Mouse (Mus musculus) small intestine, adult 2 months (tissue): Measurements from ENCODE around the gene Gkn3. TPM values are rescaled to one million over a fixed set of nuclear protein-coding genes. Genes with fewer than 3 reads are reported as not detected.

Source experiments
- H3K27ac ChIP-seq: fragments of 200-500 bp; 2 replicates; pipeline ENCODE4 v1.5.1; 2012; ENCODE audit warnings: low read depth, low read length, control low read depth, inconsistent platforms; ENCODE audit not compliant: insufficient read depth
- H3K27me3 ChIP-seq: fragments of 200-500 bp; 2 replicates; pipeline ENCODE4 v1.6.1; 2012; ENCODE audit warnings: mild to moderate bottlenecking, moderate library complexity, low read length, inconsistent platforms; ENCODE audit not compliant: control insufficient read depth, insufficient read depth
- H3K36me3 ChIP-seq: fragments of 200-500 bp; 2 replicates; pipeline ENCODE4 v1.6.1; 2012; ENCODE audit warnings: mild to moderate bottlenecking, low read length, control low read depth, inconsistent platforms; ENCODE audit not compliant: control insufficient read depth, insufficient read depth
- H3K4me1 ChIP-seq: fragments of 200-500 bp; 2 replicates; pipeline ENCODE4 v1.6.1; 2012; ENCODE audit warnings: low read length, inconsistent platforms, mixed read lengths; ENCODE audit not compliant: control insufficient read depth, insufficient read depth, insufficient read length
- H3K4me3 ChIP-seq: fragments of 200-500 bp; 2 replicates; pipeline ENCODE4 v1.5.1; 2012; ENCODE audit warnings: low read depth, mild to moderate bottlenecking, control low read depth, inconsistent platforms, low read length, moderate library complexity
- CTCF ChIP-seq: fragments of 200-500 bp; IDR thresholded peaks from 2 replicates; pipeline ENCODE4 v1.5.1; 2012; ENCODE audit warnings: low read depth, mild to moderate bottlenecking, control low read depth, inconsistent platforms, low read length, moderate library complexity, mixed read lengths; ENCODE audit not compliant: insufficient replicate concordance, insufficient read length; ENCODE audit errors: extremely low read depth
- POLR2A ChIP-seq: fragments of 200-500 bp; IDR thresholded peaks from 2 replicates; pipeline ENCODE4 v1.6.1; 2012; ENCODE audit warnings: low read depth, mild to moderate bottlenecking, control low read depth, inconsistent platforms, low read length, moderate library complexity
- WGBS: fragments of 180-500 bp; shearing (Covaris S2); methylation state at CpG from one replicate; pipeline ENCODE4 v1.1.7; 2018; 5-methylcytosine and 5-hydroxymethylcytosine counted together
- polyA plus RNA-seq: library from polyadenylated mRNA; depleted of rRNA; stranded (reverse); fragments of >200 nt; gene quantifications from 2 replicates; pipeline ENCODE4 v1.2.3, GENCODE M21; 2012; rRNA removed

The Gkn3 gene
- polyA plus RNA-seq, 1 experiment = 6.3 TPM

- no peak overlapping the region for H3K4me3 ChIP-seq
- peaks cover 4% of the 10 kb centered on the region; the same call in 1 of the 2 replicates for H3K4me1 ChIP-seq
- H3K36me3 ChIP-seq = no peaks in the 10 kb centered on the region
- 25% methylated on average over 5 of the region's 5 CpGs for WGBS
- H3K27me3 ChIP-seq = no peaks in the 10 kb centered on the region
- no peak overlapping the region for H3K27ac ChIP-seq
- no peak for TF ChIP-seq CTCF
- no peak for TF ChIP-seq POLR2A
Measured at GRCm38 (mm10) chr6:87354441-87354840, 34.3 kb downstream of the Gkn3 start.

GRCm38 (mm10) chr6:87350829-87351228 is 37.9 kb downstream of the Gkn3 start, which contains the start of gene Gkn1:
Gene Gkn1, minus strand, starts transcription at chr6:87350942.
- 84% methylated on average over 8 of the region's 8 CpGs for WGBS
- TF ChIP-seq POLR2A (no peak), CTCF (no peak)
- peaks cover 4% of the 10 kb centered on the region; the same call in 1 of the 2 replicates for H3K4me1 ChIP-seq

GRCm38 (mm10) chr6:87335935-87336295 is 52.8 kb downstream of the Gkn3 start:
- TF ChIP-seq POLR2A (no peak), CTCF (no peak)
- WGBS = 28% methylated on average over 6 of the region's 6 CpGs
- no peaks in the 10 kb centered on the region for H3K36me3 ChIP-seq
- H3K4me1 ChIP-seq = no peaks in the 10 kb centered on the region
- H3K27me3 ChIP-seq = peaks cover 4% of the 10 kb centered on the region; the same call in 1 of the 2 replicates
- H3K4me3 ChIP-seq = no peak overlapping the region
- H3K27ac ChIP-seq = no peak overlapping the region; the same call in 1 of the 2 replicates

More at GRCm38 (mm10) chr6:87350829-87351228, 37.9 kb downstream of the Gkn3 start, which contains the start of gene Gkn1:
- no peak within 1 kb of the TSS for H3K4me3 ChIP-seq
- H3K36me3 ChIP-seq = no peaks in the 10 kb centered on the region
- no peak within 1 kb of the TSS for H3K27ac ChIP-seq
- no peaks in the 10 kb centered on the region for H3K27me3 ChIP-seq

GRCm38 (mm10) chr6:87335091-87335934 is 53.4 kb downstream of the Gkn3 start, which contains the start of gene Antxr1:
Gene Antxr1, minus strand, starts transcription at chr6:87335821.
- no peaks in the 10 kb centered on the region for H3K36me3 ChIP-seq
- H3K27ac ChIP-seq = peak within 1 kb of the TSS; percentile 50
- peak within 1 kb of the TSS; percentile 65 for H3K4me3 ChIP-seq
- H3K4me1 ChIP-seq = no peaks in the 10 kb centered on the region
- WGBS = under 1% methylated on average over 54 of the region's 54 CpGs
- H3K27me3 ChIP-seq = peaks cover 4% of the 10 kb centered on the region; the same call in 1 of the 2 replicates
- TF ChIP-seq CTCF (peak; percentile 57; the same call in 1 of the 2 replicates), POLR2A (no peak)

GRCm38 (mm10) chr6:87334361-87335090 is 54.2 kb downstream of the Gkn3 start:
- Histone ChIP-seq H3K27me3 (peaks cover 4% of the 10 kb centered on the region; the same call in 1 of the 2 replicates), H3K36me3 (no peaks in the 10 kb centered on the region), H3K27ac (peak overlapping the region; percentile 50; the same call in 1 of the 2 replicates), H3K4me3 (peak overlapping the region; percentile 65), H3K4me1 (no peaks in the 10 kb centered on the region)
- WGBS = 48% methylated on average over 11 of the region's 11 CpGs
- TF ChIP-seq POLR2A = no peak
- TF ChIP-seq CTCF = no peak

Other genes starting within 250 kb of the Gkn3 start
- 3.9 TPM in 2 replicates for gene Antxr1, start 53.1 kb downstream of the Gkn3 start, polyA plus RNA-seq
- 5.3 and 1,990 TPM in 2 replicates for gene Gkn1, start 38.0 kb downstream of the Gkn3 start, polyA plus RNA-seq
- 4.6 and 2,019 TPM in 2 replicates for gene Gkn2, start 15.6 kb downstream of the Gkn3 start, polyA plus RNA-seq
- 0.01 TPM in 1 of 2 replicates, not detected in the other for gene Bmp10, start 40.1 kb upstream of the Gkn3 start, polyA plus RNA-seq
- 0.85 and 1.9 TPM in 2 replicates for gene Arhgap25, start 144.3 kb upstream of the Gkn3 start, polyA plus RNA-seq
- 0.23 and 0.33 TPM in 2 replicates for gene Prokr1, start 201.8 kb upstream of the Gkn3 start, polyA plus RNA-seq